Mouse (Mus musculus) brain, embryonic 14.5 days (tissue): ENCODE measurements around the gene Amy1. TPM values are rescaled to one million over a fixed set of nuclear protein-coding genes. Genes with fewer than 3 reads are reported as not detected.
"Not testable (repeated sequence)": the region's sequence is repeated elsewhere in the genome, so short reads cannot be mapped to it uniquely, and the experiment has no call there.

Experiments
- DNase-seq: peaks from one replicate; pipeline ENCODE4 v3.0.0-alpha.2; 2011; ENCODE audit warnings: low read depth
- CTCF ChIP-seq: fragments of 200-500 bp; IDR thresholded peaks from 2 replicates; pipeline ENCODE4 v1.5.1; 2012; ENCODE audit warnings: inconsistent platforms, mild to moderate bottlenecking, moderate library complexity, borderline replicate concordance; ENCODE audit not compliant: insufficient read depth, insufficient read length; ENCODE audit errors: extremely low read depth
- POLR2A ChIP-seq: fragments of 200-500 bp; IDR thresholded peaks from 2 replicates; pipeline ENCODE4 v1.6.1; 2012; ENCODE audit warnings: mild to moderate bottlenecking, inconsistent platforms, borderline replicate concordance; ENCODE audit not compliant: poor library complexity, insufficient read depth, insufficient read length, severe bottlenecking; ENCODE audit errors: extremely low read depth
- polyA plus RNA-seq: library from polyadenylated mRNA; depleted of rRNA; stranded (reverse); fragments of >200 nt; gene quantifications from 2 replicates; pipeline ENCODE4 v1.2.3, GENCODE M21; 2012; rRNA removed

Gene Amy1
- polyA plus RNA-seq, 1 experiment: 43.0 TPM

GRCm38 (mm10) chr3:113539692-113540091 is 66.8 kb downstream of the Amy1 start:
- no peak for DNase-seq
- TF ChIP-seq POLR2A (no peak), CTCF (no peak)

- not testable (repeated sequence) for DNase-seq
Measured at GRCm38 (mm10) chr3:113532328-113532727, 74.2 kb downstream of the Amy1 start, which contains the start of gene Amy2a1. Amy2a1 (minus strand) TSS chr3:113532428.

Other genes with a start within 250 kb of the Amy1 start
- 0.23 TPM in 1 of 2 replicates, not detected in the other for gene Amy2a1, start 74.3 kb downstream of the Amy1 start, polyA plus RNA-seq
- 48.3 and 63.0 TPM in 2 replicates for gene Rnpc3, start 23.4 kb upstream of the Amy1 start, polyA plus RNA-seq